Mouse (Mus musculus) T-cell, adult 2 months (primary cell): ENCODE results near the gene 1700028J19Rik.

Experiments
- DNase-seq: peaks from one replicate; pipeline ENCODE4 v3.0.0; 2022; ENCODE audit warnings: low spot score

Gene 1700028J19Rik

GRCm38 (mm10) chr7:44246055-44246983 is at the start of gene 1700028J19Rik, which contains the start of gene 2410002F23Rik:
1700028J19Rik (minus strand) TSS chr7:44246695.
2410002F23Rik (plus strand) TSS chr7:44246722.
- DNase-seq: peak; percentile 88

- no peak for DNase-seq
Observed at GRCm38 (mm10) chr7:44291418-44291817, 44.9 kb upstream of the 1700028J19Rik start.

- no peak for DNase-seq
Observed at GRCm38 (mm10) chr7:44290986-44291385, 44.5 kb upstream of the 1700028J19Rik start.

- no peak for DNase-seq
Observed at GRCm38 (mm10) chr7:44287760-44288159, 41.3 kb upstream of the 1700028J19Rik start.

- no peak for DNase-seq
Observed at GRCm38 (mm10) chr7:44281586-44281985, 35.1 kb upstream of the 1700028J19Rik start.

- no peak for DNase-seq
Observed at GRCm38 (mm10) chr7:44280959-44281358, 34.5 kb upstream of the 1700028J19Rik start.

GRCm38 (mm10) chr7:44277250-44277622 is 30.7 kb upstream of the 1700028J19Rik start:
- DNase-seq: peak; percentile 28

GRCm38 (mm10) chr7:44276461-44277249 is 30.2 kb upstream of the 1700028J19Rik start:
- DNase-seq: no peak

GRCm38 (mm10) chr7:44275546-44275945 is 29.1 kb upstream of the 1700028J19Rik start:
- DNase-seq: no peak

GRCm38 (mm10) chr7:44274096-44274495 is 27.6 kb upstream of the 1700028J19Rik start:
- no peak for DNase-seq

GRCm38 (mm10) chr7:44273446-44273845 is 27.0 kb upstream of the 1700028J19Rik start:
- DNase-seq: no peak

- no peak for DNase-seq
Observed at GRCm38 (mm10) chr7:44272546-44272945, 26.1 kb upstream of the 1700028J19Rik start.

- DNase-seq: no peak
Observed at GRCm38 (mm10) chr7:44271309-44271708, 24.8 kb upstream of the 1700028J19Rik start.

GRCm38 (mm10) chr7:44269397-44269796 is 22.9 kb upstream of the 1700028J19Rik start:
- DNase-seq: no peak

GRCm38 (mm10) chr7:44268117-44268516 is 21.6 kb upstream of the 1700028J19Rik start:
- no peak for DNase-seq

GRCm38 (mm10) chr7:44262791-44263643 is 16.5 kb upstream of the 1700028J19Rik start:
- DNase-seq: peak; percentile 85

GRCm38 (mm10) chr7:44261147-44261546 is 14.7 kb upstream of the 1700028J19Rik start, which contains the start of gene Gm15517:
Gm15517 (plus strand) TSS chr7:44261447.
- DNase-seq: no peak

GRCm38 (mm10) chr7:44260410-44260809 is 13.9 kb upstream of the 1700028J19Rik start:
- no peak for DNase-seq

- no peak for DNase-seq
Observed at GRCm38 (mm10) chr7:44257278-44257677, 10.8 kb upstream of the 1700028J19Rik start, which contains the start of gene Acp4. Acp4 (minus strand) TSS chr7:44257378.

- DNase-seq: no peak
Observed at GRCm38 (mm10) chr7:44254930-44255329, 8.4 kb upstream of the 1700028J19Rik start.

- no peak for DNase-seq
Observed at GRCm38 (mm10) chr7:44253023-44253616, 6.6 kb upstream of the 1700028J19Rik start.
